Mouse (Mus musculus): ENCODE measurements around the gene Slc9a2.

GRCm38 (mm10) chr1:40767588-40767987, 87.2 kb downstream of the Slc9a2 start:
- TF ChIP-seq POLR2A (IDR thresholded peaks at IDR 0.05; ENCODE audit: control insufficient read depth, low read depth, low read length): no peak
- TF ChIP-seq CTCF (IDR thresholded peaks at IDR 0.05; ENCODE audit: control insufficient read depth, insufficient read depth, insufficient replicate concordance, low read depth, low read length): no peak

Measured in testis, adult 2 months (tissue).